Mouse (Mus musculus): ENCODE results near the gene Chst1. TPM values are rescaled to one million over a fixed set of nuclear protein-coding genes. Genes with fewer than 3 reads are reported as not detected.

The Chst1 gene
- polyA plus RNA-seq, 1 experiment = 8.6 TPM

GRCm38 (mm10) chr2:92570623-92571022 is 28.9 kb upstream of the Chst1 start:
- Histone ChIP-seq H3K27me3 (ENCODE audit: control insufficient read depth, insufficient read depth, insufficient read length) (peaks cover 29% of the 10 kb centered on the region), H3K36me3 (ENCODE audit: control insufficient read depth, insufficient read depth) (no peaks in the 10 kb centered on the region), H3ac (ENCODE audit: control insufficient read depth, insufficient read length) (no peak overlapping the region), H3K4me3 (no peak overlapping the region), H3K4me2 (ENCODE audit: low read depth) (no peak overlapping the region), H3K79me2 (ENCODE audit: control insufficient read depth, insufficient read depth) (no peaks in the 10 kb centered on the region)
- no peak for TF ChIP-seq SRF (IDR thresholded peaks at IDR 0.05; ENCODE audit: control insufficient read depth, insufficient read length, low read depth)
- no peak for TF ChIP-seq CEBPB (IDR thresholded peaks at IDR 0.05; ENCODE audit: insufficient read depth, poor library complexity, severe bottlenecking)
- TF ChIP-seq MYOD1 (IDR thresholded peaks at IDR 0.05; ENCODE audit: control insufficient read depth in 1 of 3, insufficient read length in 2 of 3, low read depth in 2 of 3) = no peak
- no peak for TF ChIP-seq POLR2AphosphoS2 (IDR thresholded peaks at IDR 0.05; ENCODE audit: insufficient read length, low read depth)
- TF ChIP-seq USF1 (IDR thresholded peaks at IDR 0.05; ENCODE audit: low read depth) = no peak
- TF ChIP-seq REST (IDR thresholded peaks at IDR 0.05; ENCODE audit: insufficient read depth, insufficient read length) = no peak
- no peak for TF ChIP-seq MAX (IDR thresholded peaks at IDR 0.05; ENCODE audit: low read depth)
- TF ChIP-seq E2F4 (IDR thresholded peaks at IDR 0.05; ENCODE audit: insufficient read depth) = no peak
- TF ChIP-seq POLR2A (IDR thresholded peaks at IDR 0.05; ENCODE audit: insufficient read length, low read depth) = no peak
- TF ChIP-seq MYOG (IDR thresholded peaks at IDR 0.05; ENCODE audit: control insufficient read depth in 1 of 3, insufficient read depth in 1 of 3, insufficient read length in 2 of 3, low read depth in 2 of 3) = no peak
- no peak for TF ChIP-seq TCF3 (IDR thresholded peaks at IDR 0.05; ENCODE audit: insufficient read length, low read depth)
- no peak for TF ChIP-seq TCF12 (IDR thresholded peaks at IDR 0.05; ENCODE audit: insufficient read depth, poor library complexity, severe bottlenecking)

GRCm38 (mm10) chr2:92577824-92578223 is 21.7 kb upstream of the Chst1 start:
- no peaks in the 10 kb centered on the region for H3K36me3 ChIP-seq (ENCODE audit: control insufficient read depth, insufficient read depth)
- H3K4me3 ChIP-seq = no peak overlapping the region
- TF ChIP-seq MAX (IDR thresholded peaks at IDR 0.05; ENCODE audit: low read depth) (no peak), MYOG (IDR thresholded peaks at IDR 0.05; ENCODE audit: control insufficient read depth in 1 of 3, insufficient read depth in 1 of 3, insufficient read length in 2 of 3, low read depth in 2 of 3) (no peak), TCF3 (IDR thresholded peaks at IDR 0.05; ENCODE audit: insufficient read length, low read depth) (no peak), MYOD1 (IDR thresholded peaks at IDR 0.05; ENCODE audit: control insufficient read depth in 1 of 3, insufficient read length in 2 of 3, low read depth in 2 of 3) (no peak), SRF (IDR thresholded peaks at IDR 0.05; ENCODE audit: control insufficient read depth, insufficient read length, low read depth) (no peak), E2F4 (IDR thresholded peaks at IDR 0.05; ENCODE audit: insufficient read depth) (no peak), POLR2AphosphoS2 (IDR thresholded peaks at IDR 0.05; ENCODE audit: insufficient read length, low read depth) (no peak), USF1 (IDR thresholded peaks at IDR 0.05; ENCODE audit: low read depth) (no peak), TCF12 (IDR thresholded peaks at IDR 0.05; ENCODE audit: insufficient read depth, poor library complexity, severe bottlenecking) (no peak), CEBPB (IDR thresholded peaks at IDR 0.05; ENCODE audit: insufficient read depth, poor library complexity, severe bottlenecking) (no peak), REST (IDR thresholded peaks at IDR 0.05; ENCODE audit: insufficient read depth, insufficient read length) (no peak), POLR2A (IDR thresholded peaks at IDR 0.05; ENCODE audit: insufficient read length, low read depth) (no peak)
- H3K27me3 ChIP-seq (ENCODE audit: control insufficient read depth, insufficient read depth, insufficient read length) = peaks cover 19% of the 10 kb centered on the region
- H3ac ChIP-seq (ENCODE audit: control insufficient read depth, insufficient read length) = no peak overlapping the region
- no peaks in the 10 kb centered on the region for H3K79me2 ChIP-seq (ENCODE audit: control insufficient read depth, insufficient read depth)
- no peak overlapping the region for H3K4me2 ChIP-seq (ENCODE audit: low read depth)

DNA sequence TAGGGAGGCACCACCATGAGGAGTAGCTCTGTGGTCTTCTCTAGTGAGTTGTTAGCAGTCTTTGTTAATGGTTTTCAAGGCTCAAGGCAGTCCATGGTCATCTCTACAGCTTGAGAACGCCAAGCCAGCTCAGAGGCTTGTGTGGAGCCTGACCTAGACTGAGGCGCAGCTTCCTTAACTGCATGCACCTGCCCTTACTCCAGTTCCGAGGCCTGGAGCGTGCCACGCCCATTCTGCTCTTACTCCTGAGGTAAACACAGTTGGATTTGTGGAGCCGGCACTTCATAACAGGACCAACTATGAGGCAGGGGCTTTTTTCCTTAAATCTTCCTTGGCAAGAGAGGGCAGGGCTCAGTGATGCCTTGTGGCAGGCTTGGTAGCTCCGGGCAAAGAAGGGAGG is 18.2 kb upstream of the Chst1 start:
- Histone ChIP-seq H3ac (ENCODE audit: control insufficient read depth, insufficient read length) (no peak overlapping the region), H3K79me2 (ENCODE audit: control insufficient read depth, insufficient read depth) (no peaks in the 10 kb centered on the region), H3K27me3 (ENCODE audit: control insufficient read depth, insufficient read depth, insufficient read length) (peaks cover 12% of the 10 kb centered on the region), H3K36me3 (ENCODE audit: control insufficient read depth, insufficient read depth) (no peaks in the 10 kb centered on the region), H3K4me2 (ENCODE audit: low read depth) (no peak overlapping the region), H3K4me3 (no peak overlapping the region)
- TF ChIP-seq MYOG (IDR thresholded peaks at IDR 0.05; ENCODE audit: control insufficient read depth in 1 of 3, insufficient read depth in 1 of 3, insufficient read length in 2 of 3, low read depth in 2 of 3) = no peak

GRCm38 (mm10) chr2:92582596-92582995 is 16.9 kb upstream of the Chst1 start:
- no peak overlapping the region for H3ac ChIP-seq (ENCODE audit: control insufficient read depth, insufficient read length)
- peaks cover 13% of the 10 kb centered on the region for H3K27me3 ChIP-seq (ENCODE audit: control insufficient read depth, insufficient read depth, insufficient read length)
- H3K4me3 ChIP-seq = no peak overlapping the region
- H3K36me3 ChIP-seq (ENCODE audit: control insufficient read depth, insufficient read depth) = no peaks in the 10 kb centered on the region
- no peaks in the 10 kb centered on the region for H3K79me2 ChIP-seq (ENCODE audit: control insufficient read depth, insufficient read depth)
- TF ChIP-seq CEBPB (IDR thresholded peaks at IDR 0.05; ENCODE audit: insufficient read depth, poor library complexity, severe bottlenecking) (no peak), MAX (IDR thresholded peaks at IDR 0.05; ENCODE audit: low read depth) (no peak), POLR2A (IDR thresholded peaks at IDR 0.05; ENCODE audit: insufficient read length, low read depth) (no peak), E2F4 (IDR thresholded peaks at IDR 0.05; ENCODE audit: insufficient read depth) (no peak), POLR2AphosphoS2 (IDR thresholded peaks at IDR 0.05; ENCODE audit: insufficient read length, low read depth) (no peak), MYOG (IDR thresholded peaks at IDR 0.05; ENCODE audit: control insufficient read depth in 1 of 3, insufficient read depth in 1 of 3, insufficient read length in 2 of 3, low read depth in 2 of 3) (no peak), SRF (IDR thresholded peaks at IDR 0.05; ENCODE audit: control insufficient read depth, insufficient read length, low read depth) (no peak), TCF12 (IDR thresholded peaks at IDR 0.05; ENCODE audit: insufficient read depth, poor library complexity, severe bottlenecking) (no peak), REST (IDR thresholded peaks at IDR 0.05; ENCODE audit: insufficient read depth, insufficient read length) (no peak), MYOD1 (IDR thresholded peaks at IDR 0.05; ENCODE audit: control insufficient read depth in 1 of 3, insufficient read length in 2 of 3, low read depth in 2 of 3) (no peak), USF1 (IDR thresholded peaks at IDR 0.05; ENCODE audit: low read depth) (no peak)
- no peak overlapping the region for H3K4me2 ChIP-seq (ENCODE audit: low read depth)

GRCm38 (mm10) chr2:92587806-92588205 is 11.7 kb upstream of the Chst1 start:
- H3K27me3 ChIP-seq (ENCODE audit: control insufficient read depth, insufficient read depth, insufficient read length) = peaks cover 58% of the 10 kb centered on the region
- TF ChIP-seq SRF (IDR thresholded peaks at IDR 0.05; ENCODE audit: control insufficient read depth, insufficient read length, low read depth) = no peak
- TF ChIP-seq E2F4 (IDR thresholded peaks at IDR 0.05; ENCODE audit: insufficient read depth) = no peak
- TF ChIP-seq POLR2AphosphoS2 (IDR thresholded peaks at IDR 0.05; ENCODE audit: insufficient read length, low read depth) = no peak
- TF ChIP-seq MAX (IDR thresholded peaks at IDR 0.05; ENCODE audit: low read depth) = no peak
- no peak for TF ChIP-seq POLR2A (IDR thresholded peaks at IDR 0.05; ENCODE audit: insufficient read length, low read depth)
- TF ChIP-seq TCF12 (IDR thresholded peaks at IDR 0.05; ENCODE audit: insufficient read depth, poor library complexity, severe bottlenecking) = no peak
- no peak for TF ChIP-seq TCF3 (IDR thresholded peaks at IDR 0.05; ENCODE audit: insufficient read length, low read depth)
- no peak for TF ChIP-seq REST (IDR thresholded peaks at IDR 0.05; ENCODE audit: insufficient read depth, insufficient read length)
- no peak for TF ChIP-seq MYOG (IDR thresholded peaks at IDR 0.05; ENCODE audit: control insufficient read depth in 1 of 3, insufficient read depth in 1 of 3, insufficient read length in 2 of 3, low read depth in 2 of 3)
- no peak for TF ChIP-seq USF1 (IDR thresholded peaks at IDR 0.05; ENCODE audit: low read depth)
- TF ChIP-seq CEBPB (IDR thresholded peaks at IDR 0.05; ENCODE audit: insufficient read depth, poor library complexity, severe bottlenecking) = no peak
- no peak for TF ChIP-seq MYOD1 (IDR thresholded peaks at IDR 0.05; ENCODE audit: control insufficient read depth in 1 of 3, insufficient read length in 2 of 3, low read depth in 2 of 3)
- H3ac ChIP-seq (ENCODE audit: control insufficient read depth, insufficient read length) = no peak overlapping the region
- H3K79me2 ChIP-seq (ENCODE audit: control insufficient read depth, insufficient read depth) = no peaks in the 10 kb centered on the region
- H3K36me3 ChIP-seq (ENCODE audit: control insufficient read depth, insufficient read depth) = no peaks in the 10 kb centered on the region
- no peak overlapping the region for H3K4me2 ChIP-seq (ENCODE audit: low read depth)
- H3K4me3 ChIP-seq = no peak overlapping the region
